Mouse (Mus musculus) heart, postnatal 36 days (tissue): Measurements from ENCODE around the gene Myh15. TPM values are rescaled to one million over a fixed set of nuclear protein-coding genes. Genes with fewer than 3 reads are reported as not detected.
"Not testable (repeated sequence)": the region's sequence is repeated elsewhere in the genome, so short reads cannot be mapped to it uniquely, and the experiment has no call there.

Source experiments
- DNase-seq, 2 experiments: peaks; one replicate each; pipeline ENCODE4 v3.0.0; 2021 to 2022
- intact Hi-C: fragments of 180-260 bp; cut with DNase I; formaldehyde crosslinking; loops from one replicate; pipeline ENCODE4 v1.15.1; 2025
- total RNA-seq, 2 experiments: library from RNA; stranded (reverse); gene quantifications; 2 replicates each; pipeline ENCODE4 v1.2.3; 2021

Gene Myh15
- total RNA-seq, 2 experiments from 2014 or later: not detected

GRCm38 (mm10) chr16:49243517-49243916 lies 186.2 kb downstream of the Myh15 start:
- DNase-seq, intact Hi-C loops: not testable (repeated sequence)

Other genes starting within 250 kb of the Myh15 start
- not detected for gene Retnlb, start 240.6 kb upstream of the Myh15 start, total RNA-seq
- gene Retnla, start 214.9 kb upstream of the Myh15 start, total RNA-seq: 1 to 10 TPM; 2.2 to 2.7 TPM
- gene Retnlg, start 184.9 kb upstream of the Myh15 start, total RNA-seq: 1 to 10 TPM in 1 of 2 experiments, not detected in 1; 2.0 TPM
- 1 to 10 TPM; 6.4 TPM for gene Dzip3, start 63.3 kb upstream of the Myh15 start, total RNA-seq
- 1 to 10 TPM; 1.1 to 2.5 TPM for gene Cip2a, start 63.3 kb upstream of the Myh15 start, total RNA-seq